Mouse (Mus musculus) embryonic facial prominence, embryonic 13.5 days (tissue): ENCODE measurements around the gene Nod1. TPM values are rescaled to one million over a fixed set of nuclear protein-coding genes. Genes with fewer than 3 reads are reported as not detected.
A peak's percentile ranks its signal among the peaks of the same experiment; 100 is the strongest.

Experiments
- ATAC-seq: fragments of 200-750 bp; cut with Nextera tagmentation; 2 replicates; pipeline ENCODE4 v1.8.0; 2017; ENCODE audit warnings: low read depth; ENCODE audit not compliant: insufficient number of reproducible peaks, insufficient read depth, low FRiP score, low TSS enrichment
- H3K27ac ChIP-seq: fragments of 300-500 bp; sonication (generic); 2 replicates; pipeline ENCODE4 v1.5.1; 2015; ENCODE audit warnings: moderate library complexity, mild to moderate bottlenecking, inconsistent platforms
- H3K27me3 ChIP-seq: fragments of 300-500 bp; sonication (generic); 2 replicates; pipeline ENCODE4 v1.6.1; 2015; ENCODE audit warnings: mild to moderate bottlenecking, inconsistent platforms
- H3K36me3 ChIP-seq: fragments of 300-500 bp; sonication (generic); 2 replicates; pipeline ENCODE4 v1.6.1; 2015; ENCODE audit warnings: mild to moderate bottlenecking, inconsistent platforms
- H3K4me1 ChIP-seq: fragments of 300-500 bp; sonication (generic); 2 replicates; pipeline ENCODE4 v1.6.1; 2015; ENCODE audit warnings: inconsistent platforms
- H3K4me2 ChIP-seq: fragments of 300-500 bp; sonication (generic); 2 replicates; pipeline ENCODE4 v1.6.1; 2015; ENCODE audit warnings: moderate library complexity, mild to moderate bottlenecking, inconsistent platforms
- H3K4me3 ChIP-seq: fragments of 300-500 bp; sonication (generic); 2 replicates; pipeline ENCODE4 v1.5.1; 2015; ENCODE audit warnings: mild to moderate bottlenecking, inconsistent platforms
- H3K9ac ChIP-seq: fragments of 300-500 bp; sonication (generic); 2 replicates; pipeline ENCODE4 v1.6.1; 2015; ENCODE audit warnings: mild to moderate bottlenecking, inconsistent platforms
- H3K9me3 ChIP-seq: fragments of 300-500 bp; sonication (generic); 2 replicates; pipeline ENCODE4 v1.6.1; 2016; ENCODE audit warnings: inconsistent platforms
- WGBS: fragments of 180-500 bp; shearing (Covaris S2); methylation state at CpG from one replicate; pipeline ENCODE4 v1.1.7; 2015; ENCODE audit warnings: mixed read lengths; 5-methylcytosine and 5-hydroxymethylcytosine counted together
- polyA plus RNA-seq: library from polyadenylated mRNA; unstranded; fragments of >200 nt; fragmentation: Nextera tagmentation; extraction: Ambion mirVana; gene quantifications from 2 replicates; pipeline ENCODE4 v1.2.1, GENCODE M21; 2015

Nod1 gene
- polyA plus RNA-seq, 1 experiment from 2014 or later = 4.9 TPM

DNA sequence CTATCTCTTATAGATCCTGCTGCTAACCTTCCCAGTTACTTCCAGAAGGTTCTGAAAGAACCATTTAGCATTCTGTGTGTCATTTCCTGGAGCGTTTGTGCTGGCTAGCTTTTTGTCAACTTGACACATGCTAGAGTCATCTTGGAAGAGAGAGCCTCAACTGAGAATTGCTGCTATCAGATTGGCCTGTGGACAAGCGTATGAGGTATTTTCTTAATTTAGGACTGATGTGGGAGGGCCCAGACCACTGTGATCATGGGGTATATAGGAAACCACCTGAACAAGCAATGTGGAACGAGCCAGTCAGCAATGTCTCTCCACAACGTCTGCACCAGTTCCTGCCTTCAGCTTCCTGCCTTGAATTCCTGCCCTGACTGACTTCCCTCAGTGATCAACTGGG is 31.1 kb upstream of the Nod1 start:
- WGBS = 65% methylated on average over 4 of the region's 4 CpGs
- H3K4me1 ChIP-seq = no peaks in the 10 kb centered on the region
- no peak overlapping the region for H3K9ac ChIP-seq
- no peaks in the 10 kb centered on the region for H3K36me3 ChIP-seq
- H3K27me3 ChIP-seq = peaks cover 7% of the 10 kb centered on the region; the same call in 1 of the 2 replicates
- no peak overlapping the region for H3K4me2 ChIP-seq
- H3K27ac ChIP-seq = no peak overlapping the region
- ATAC-seq = no peak
- no peak overlapping the region for H3K4me3 ChIP-seq
- no peaks in the 10 kb centered on the region for H3K9me3 ChIP-seq

DNA sequence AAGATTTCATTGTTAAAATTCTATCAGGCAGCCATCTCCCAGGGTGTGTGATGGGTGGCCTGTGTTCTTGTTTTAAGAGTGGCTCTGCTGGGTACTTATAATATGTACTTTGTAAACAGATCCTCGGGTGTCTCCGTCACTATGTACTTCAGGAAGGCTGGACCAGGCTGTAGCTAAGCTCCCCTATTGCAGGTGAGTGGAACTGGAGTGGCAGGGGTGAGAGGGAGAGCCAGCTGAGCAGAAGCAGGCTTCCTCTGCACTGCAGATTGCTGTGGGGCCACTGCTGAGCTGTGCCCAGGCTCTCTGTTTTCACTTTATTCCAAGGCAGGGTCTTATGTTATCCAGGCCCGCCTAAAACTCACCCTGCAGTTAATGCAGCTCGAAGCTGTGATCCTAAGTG is 30.0 kb upstream of the Nod1 start:
- H3K9me3 ChIP-seq = no peaks in the 10 kb centered on the region
- no peak overlapping the region for H3K4me3 ChIP-seq
- H3K4me1 ChIP-seq = no peaks in the 10 kb centered on the region
- H3K36me3 ChIP-seq = no peaks in the 10 kb centered on the region
- H3K27me3 ChIP-seq = no peaks in the 10 kb centered on the region
- H3K27ac ChIP-seq = no peak overlapping the region
- 56% methylated on average over 4 of the region's 4 CpGs for WGBS
- H3K9ac ChIP-seq = no peak overlapping the region
- ATAC-seq = no peak
- no peak overlapping the region for H3K4me2 ChIP-seq

DNA sequence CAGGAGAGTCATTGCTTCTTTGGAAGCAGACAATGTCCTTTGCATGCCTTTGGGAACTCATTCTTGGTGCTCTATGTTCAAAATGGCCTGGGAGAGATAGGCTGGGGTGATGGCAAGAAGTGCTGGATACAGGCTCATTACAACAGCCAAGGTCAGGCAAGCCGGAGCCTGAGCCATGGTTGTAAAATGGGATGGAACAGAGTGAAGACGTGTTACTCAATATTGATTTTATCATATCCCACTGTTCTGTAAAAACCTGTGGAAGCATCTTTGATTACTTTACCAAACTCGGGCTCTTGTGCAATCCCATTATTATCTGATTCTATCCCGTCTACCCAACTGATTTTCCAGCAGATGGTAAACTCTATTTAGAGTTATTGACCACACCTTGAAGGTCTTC is 28.9 kb upstream of the Nod1 start:
- Histone ChIP-seq H3K4me3 (no peak overlapping the region), H3K27ac (no peak overlapping the region), H3K9ac (no peak overlapping the region), H3K27me3 (no peaks in the 10 kb centered on the region), H3K4me1 (no peaks in the 10 kb centered on the region), H3K4me2 (no peak overlapping the region), H3K36me3 (no peaks in the 10 kb centered on the region), H3K9me3 (no peaks in the 10 kb centered on the region)
- ATAC-seq = no peak
- 91% methylated on average over 4 of the region's 4 CpGs for WGBS

DNA sequence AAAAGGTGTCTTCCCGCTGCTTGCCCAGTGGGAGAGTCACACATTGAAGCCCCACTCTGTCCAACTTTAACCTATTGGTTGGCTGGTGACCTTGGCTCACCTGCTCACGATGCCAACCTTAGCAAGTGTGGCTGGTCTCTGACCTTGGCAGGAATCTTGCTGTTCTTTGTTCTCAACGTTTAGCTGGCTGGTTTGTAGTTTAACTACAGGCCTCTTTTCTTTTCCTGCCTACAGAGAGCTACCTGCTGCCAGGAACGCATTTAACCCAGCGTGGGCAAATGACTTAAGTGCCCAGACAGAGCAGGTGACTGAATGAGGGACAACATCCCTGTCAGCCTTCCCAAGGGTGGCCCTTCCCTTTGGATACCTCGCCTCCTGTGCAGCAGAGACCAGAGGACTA is 25.3 kb upstream of the Nod1 start:
- Histone ChIP-seq H3K36me3 (no peaks in the 10 kb centered on the region), H3K9ac (no peak overlapping the region), H3K27ac (no peak overlapping the region), H3K4me2 (no peak overlapping the region), H3K27me3 (no peaks in the 10 kb centered on the region), H3K4me3 (no peak overlapping the region), H3K4me1 (no peaks in the 10 kb centered on the region), H3K9me3 (no peaks in the 10 kb centered on the region)
- 81% methylated on average over 6 of the region's 6 CpGs for WGBS
- ATAC-seq = no peak

DNA sequence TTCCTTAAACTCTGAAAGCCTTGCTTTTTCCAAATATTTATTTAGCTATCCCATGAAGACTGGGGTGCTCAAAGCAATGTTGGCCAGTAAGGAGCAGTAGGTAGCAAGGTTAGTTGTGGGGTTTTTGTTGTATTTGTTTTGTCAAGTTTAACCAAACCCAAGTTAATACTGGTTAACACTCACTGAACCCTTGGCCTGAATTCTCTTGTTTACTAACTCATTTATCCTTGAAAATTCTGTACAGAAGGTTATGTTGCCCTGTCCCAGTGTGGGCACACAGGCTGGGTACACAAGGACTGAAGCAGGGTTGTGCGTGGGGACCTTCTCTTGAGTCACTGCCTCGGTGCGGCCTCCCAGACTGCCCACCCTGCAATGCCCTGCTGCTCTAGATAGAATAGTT is 23.9 kb upstream of the Nod1 start:
- Histone ChIP-seq H3K9me3 (no peaks in the 10 kb centered on the region), H3K27ac (no peak overlapping the region), H3K4me2 (no peak overlapping the region), H3K9ac (no peak overlapping the region), H3K4me3 (no peak overlapping the region), H3K27me3 (0 out of 2 replicates have a peak, but pooled peaks cover 2% of the 10 kb centered on the region), H3K36me3 (no peaks in the 10 kb centered on the region), H3K4me1 (peaks cover 4% of the 10 kb centered on the region)
- 88% methylated on average over 3 of the region's 3 CpGs for WGBS
- ATAC-seq = no peak

DNA sequence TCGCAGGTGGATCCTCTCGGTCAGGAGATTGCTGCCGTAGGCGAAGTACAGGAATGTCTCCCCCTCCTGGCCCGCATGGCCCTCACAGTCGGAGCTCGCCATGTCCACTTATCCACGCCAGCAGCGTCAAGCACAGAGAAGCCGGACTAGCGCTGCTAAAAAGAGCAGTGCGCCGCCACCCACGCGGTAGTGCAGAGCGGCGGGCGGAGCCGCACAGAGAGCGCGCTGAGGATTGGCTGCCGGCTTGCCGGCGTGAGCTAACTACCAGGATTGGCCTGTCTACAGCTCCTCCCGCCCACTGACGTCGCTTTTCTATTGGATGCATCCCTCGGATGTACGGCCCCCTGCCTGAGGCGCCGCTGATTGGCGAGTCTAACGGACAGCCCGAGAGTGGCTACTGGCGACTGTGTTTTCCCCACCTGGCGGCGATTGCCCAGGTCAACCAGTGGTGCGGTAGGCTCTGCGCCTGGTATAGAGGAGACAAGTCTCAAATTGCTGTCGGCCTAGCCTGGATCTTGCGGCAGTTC is 20.4 kb upstream of the Nod1 start, which contains the start of gene Ggct:
Ggct (minus strand) TSS at position 217 of the 527 bp plus-strand sequence.
- ATAC-seq = peak; percentile 100
- Histone ChIP-seq H3K27me3 (0 out of 2 replicates have a peak, but pooled peaks cover 3% of the 10 kb centered on the region), H3K9me3 (no peaks in the 10 kb centered on the region), H3K4me2 (peak within 1 kb of the TSS; percentile 94), H3K4me1 (peaks cover 4% of the 10 kb centered on the region), H3K36me3 (no peaks in the 10 kb centered on the region), H3K4me3 (peak within 1 kb of the TSS; percentile 58), H3K9ac (peak within 1 kb of the TSS; percentile 71), H3K27ac (no peak within 1 kb of the TSS)
- under 1% methylated on average over 41 of the region's 41 CpGs for WGBS

DNA sequence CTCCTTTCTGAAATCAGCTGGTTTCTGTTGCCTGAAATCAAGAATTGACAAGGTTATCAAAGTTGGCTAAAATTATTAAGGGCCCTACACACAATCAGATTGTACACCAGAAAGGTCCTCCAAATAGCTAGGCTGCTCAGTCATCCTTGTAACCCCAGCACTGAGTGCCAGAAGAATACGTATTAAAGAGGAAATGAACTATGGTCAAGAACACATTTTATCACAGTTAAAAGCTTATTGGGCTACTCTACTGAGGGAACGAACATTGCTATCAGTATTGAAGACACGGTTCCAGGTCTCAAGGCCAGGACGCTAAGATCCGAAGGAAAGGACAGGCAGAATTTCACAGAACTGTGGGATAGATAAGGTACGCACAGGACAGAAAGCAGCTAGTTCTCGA is 19.7 kb upstream of the Nod1 start:
- no peak overlapping the region for H3K27ac ChIP-seq
- no peaks in the 10 kb centered on the region for H3K36me3 ChIP-seq
- peak overlapping the region; percentile 58 for H3K4me3 ChIP-seq
- H3K27me3 ChIP-seq = 0 out of 2 replicates have a peak, but pooled peaks cover 3% of the 10 kb centered on the region
- ATAC-seq = no peak
- H3K9me3 ChIP-seq = no peaks in the 10 kb centered on the region
- peak overlapping the region; percentile 71 for H3K9ac ChIP-seq
- peak overlapping the region; percentile 94 for H3K4me2 ChIP-seq
- 6% methylated on average over 7 of the region's 7 CpGs for WGBS
- H3K4me1 ChIP-seq = peaks cover 4% of the 10 kb centered on the region

DNA sequence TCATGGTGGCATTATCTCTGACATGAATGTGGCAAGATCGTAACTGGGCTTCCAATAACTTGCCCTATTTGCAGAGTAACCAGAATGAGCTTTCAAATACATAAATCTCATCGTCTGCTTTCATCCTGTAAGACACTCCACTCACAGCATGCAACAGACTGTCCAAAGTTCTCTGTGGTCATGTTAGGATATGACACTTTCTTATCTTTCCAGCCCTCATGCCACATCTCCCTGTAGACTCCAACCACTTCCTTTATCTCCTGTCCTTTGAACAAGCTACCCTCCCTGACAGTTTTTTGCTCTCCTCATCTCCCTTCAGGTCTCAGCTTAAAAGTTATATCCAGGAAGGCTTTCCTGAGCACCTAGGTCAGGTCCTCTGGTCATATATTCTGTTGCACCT is 18.8 kb upstream of the Nod1 start:
- no peak for ATAC-seq
- H3K4me2 ChIP-seq = no peak overlapping the region
- 86% methylated on average over 2 of the region's 2 CpGs for WGBS

DNA sequence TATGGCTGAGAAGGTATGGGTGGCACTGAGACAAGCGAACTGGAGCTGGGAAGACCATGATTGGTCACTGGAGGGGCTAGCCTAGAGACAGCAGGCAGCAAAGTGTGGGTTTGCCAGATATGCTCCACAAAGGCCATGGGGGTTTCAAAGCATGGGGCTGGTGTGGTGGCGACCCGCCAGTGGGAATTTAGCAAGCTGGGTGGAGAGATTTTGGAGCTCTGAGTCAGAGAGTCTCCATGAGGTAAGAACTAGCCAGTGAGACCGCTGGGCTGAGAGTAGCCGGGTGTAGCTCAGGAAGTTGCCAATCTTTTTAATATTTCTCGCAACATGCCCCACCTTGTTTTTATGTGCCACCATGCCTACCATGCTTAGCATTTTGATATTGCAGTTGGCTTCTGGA is 15.7 kb upstream of the Nod1 start:
- no peaks in the 10 kb centered on the region for H3K9me3 ChIP-seq
- no peak overlapping the region for H3K27ac ChIP-seq
- no peak for ATAC-seq
- H3K27me3 ChIP-seq = 0 out of 2 replicates have a peak, but pooled peaks cover 3% of the 10 kb centered on the region
- no peaks in the 10 kb centered on the region for H3K36me3 ChIP-seq
- peaks cover 4% of the 10 kb centered on the region for H3K4me1 ChIP-seq
- no peak overlapping the region for H3K4me3 ChIP-seq
- WGBS = 92% methylated on average over 6 of the region's 6 CpGs
- H3K4me2 ChIP-seq = no peak overlapping the region
- no peak overlapping the region for H3K9ac ChIP-seq

More for the DNA sequence above, 18.8 kb upstream of the Nod1 start:
- no peak overlapping the region for H3K27ac ChIP-seq
- peaks cover 4% of the 10 kb centered on the region for H3K4me1 ChIP-seq
- H3K36me3 ChIP-seq = no peaks in the 10 kb centered on the region
- H3K9ac ChIP-seq = no peak overlapping the region
- no peaks in the 10 kb centered on the region for H3K9me3 ChIP-seq
- H3K4me3 ChIP-seq = no peak overlapping the region
- H3K27me3 ChIP-seq = 0 out of 2 replicates have a peak, but pooled peaks cover 3% of the 10 kb centered on the region

DNA sequence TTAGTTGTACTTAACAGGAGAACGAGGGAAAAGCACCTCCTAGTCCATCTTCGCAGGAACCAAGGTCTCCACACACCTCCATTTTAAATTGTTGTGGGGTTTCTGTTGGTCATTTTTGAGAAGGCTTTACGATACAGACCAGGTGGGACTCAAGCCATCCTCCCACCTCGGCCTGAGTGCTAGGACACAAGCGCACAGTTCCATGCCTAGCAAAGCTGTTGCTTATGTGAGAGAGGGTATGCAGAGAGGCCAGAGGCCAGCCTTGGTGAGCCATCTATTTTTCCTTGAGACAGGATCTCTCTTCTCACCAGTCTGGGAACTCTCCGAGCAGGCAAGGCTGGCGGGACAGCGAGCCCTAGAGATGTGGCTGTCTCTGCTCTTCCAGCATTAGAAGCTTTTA is 11.7 kb upstream of the Nod1 start:
- Histone ChIP-seq H3K9ac (no peak overlapping the region), H3K36me3 (no peaks in the 10 kb centered on the region), H3K4me3 (no peak overlapping the region), H3K9me3 (no peaks in the 10 kb centered on the region), H3K27me3 (no peaks in the 10 kb centered on the region), H3K27ac (no peak overlapping the region), H3K4me1 (no peaks in the 10 kb centered on the region), H3K4me2 (no peak overlapping the region)
- ATAC-seq = no peak
- WGBS = 91% methylated on average over 8 of the region's 8 CpGs

DNA sequence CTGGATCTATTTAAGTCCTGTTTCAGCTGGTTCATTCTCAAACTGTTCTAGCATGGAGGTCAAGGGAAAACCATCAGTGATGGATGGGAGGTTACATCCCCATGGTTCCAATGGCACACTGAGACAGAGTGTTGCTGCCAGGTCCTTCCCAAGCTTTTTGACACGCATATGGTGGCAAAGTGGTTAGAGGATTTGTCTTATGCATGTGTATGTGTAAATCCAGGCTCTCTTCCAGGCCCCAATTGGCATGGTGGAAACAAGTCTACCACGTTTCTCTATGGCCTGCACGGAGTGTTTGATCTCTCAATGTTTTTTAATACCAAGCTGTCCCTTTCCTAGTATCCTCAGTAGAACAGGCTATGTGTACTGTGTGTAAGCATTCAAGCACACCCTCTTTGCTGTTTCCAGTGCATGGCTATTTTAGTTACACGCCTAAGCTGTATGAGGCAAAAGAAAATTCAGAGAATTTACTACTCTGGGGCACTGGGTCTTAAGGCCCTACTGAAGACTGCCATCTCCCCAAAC is 11.2 kb upstream of the Nod1 start:
- ATAC-seq = no peak
- 93% methylated on average over 4 of the region's 4 CpGs for WGBS
- Histone ChIP-seq H3K9me3 (no peaks in the 10 kb centered on the region), H3K4me3 (no peak overlapping the region), H3K4me1 (no peaks in the 10 kb centered on the region), H3K4me2 (no peak overlapping the region), H3K27ac (no peak overlapping the region), H3K36me3 (no peaks in the 10 kb centered on the region), H3K9ac (no peak overlapping the region), H3K27me3 (no peaks in the 10 kb centered on the region)

DNA sequence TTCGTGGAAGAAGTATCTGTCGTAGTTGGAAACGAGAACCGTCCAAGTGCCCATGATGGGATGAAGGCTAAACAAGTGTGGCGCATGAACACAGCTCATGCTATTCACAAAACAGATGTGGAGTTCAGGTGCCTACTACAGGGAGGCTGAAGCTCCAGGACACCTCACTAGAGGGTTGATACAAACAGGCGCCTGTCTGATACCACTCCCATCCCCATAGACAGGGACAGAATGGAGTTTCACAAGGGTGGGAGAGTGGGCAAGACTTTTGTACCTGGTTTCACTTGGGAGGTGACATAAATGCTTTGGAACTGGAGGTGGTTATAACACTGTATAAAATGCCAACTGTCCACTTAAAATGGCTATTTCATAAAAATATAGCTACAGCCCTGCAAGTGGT is 7.0 kb upstream of the Nod1 start:
- Histone ChIP-seq H3K4me3 (no peak overlapping the region), H3K27ac (no peak overlapping the region), H3K9ac (no peak overlapping the region), H3K36me3 (no peaks in the 10 kb centered on the region), H3K27me3 (peaks cover 7% of the 10 kb centered on the region; the same call in 1 of the 2 replicates), H3K9me3 (no peaks in the 10 kb centered on the region), H3K4me1 (no peaks in the 10 kb centered on the region), H3K4me2 (no peak overlapping the region)
- WGBS = 92% methylated on average over 6 of the region's 6 CpGs
- no peak for ATAC-seq
